Mouse (Mus musculus): Measurements from ENCODE around the gene Islr2. TPM values are rescaled to one million over a fixed set of nuclear protein-coding genes. Genes with fewer than 3 reads are reported as not detected.

Islr2 gene
- polyA plus RNA-seq, 1 experiment from 2014 or later = 5.4 TPM

DNA sequence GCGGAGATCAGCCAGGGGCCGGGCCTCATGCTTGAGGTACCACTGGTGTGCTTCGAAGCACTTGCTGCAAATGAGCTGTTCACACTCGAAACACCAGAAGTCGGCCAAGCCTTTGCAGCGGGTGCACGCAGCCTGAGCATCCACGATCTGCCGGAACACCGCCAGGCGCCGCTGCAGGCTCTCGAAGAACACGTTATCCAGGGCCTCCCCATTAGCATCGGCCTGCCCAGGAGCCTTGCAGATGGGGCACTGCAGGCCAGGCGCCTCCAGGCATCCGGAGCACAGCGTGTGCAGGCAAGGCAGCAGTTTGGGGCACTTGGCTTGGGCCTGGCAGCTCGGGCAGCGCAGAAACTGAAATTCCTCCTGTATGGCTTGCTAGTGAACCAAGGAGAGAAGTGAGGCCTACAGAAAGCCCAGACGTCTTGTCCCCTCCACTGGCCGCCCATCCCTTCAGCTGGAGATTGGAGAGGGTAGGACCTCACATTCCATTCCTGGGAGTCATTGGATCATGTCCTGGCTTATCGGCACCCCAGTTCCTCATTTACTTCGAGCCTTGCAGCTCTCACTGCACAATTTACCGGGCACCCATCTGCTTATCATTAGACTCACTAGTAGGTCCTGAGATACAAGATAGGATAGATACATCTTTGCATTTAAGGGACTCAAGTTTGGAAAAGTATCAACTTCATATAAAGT, 43.1 kb upstream of the Islr2 start:
- DNase-seq (ENCODE audit: low spot score) (peak; percentile 85), ATAC-seq (replicated peaks; ENCODE audit: insufficient number of reproducible peaks, low FRiP score, low TSS enrichment, low read depth) (peak; percentile 79; the same call in 1 of the 2 replicates)
- Histone ChIP-seq H3K4me2 (ENCODE audit: low read depth, low read length) (peak overlapping the region; percentile 48), H3K4me3 (ENCODE audit: low read depth, low read length) (peak overlapping the region; percentile 28), H3K27ac (replicated peaks; ENCODE audit: low read depth, low read length) (peak overlapping the region; percentile 47), H3K9ac (replicated peaks; ENCODE audit: low read length) (peak overlapping the region; percentile 60), H3K27me3 (ENCODE audit: control insufficient read depth, insufficient read depth, low read length) (no peaks in the 10 kb centered on the region), H3K4me1 (ENCODE audit: control insufficient read depth, insufficient read depth, low read length) (peaks cover 7% of the 10 kb centered on the region), H3K9me3 (replicated peaks; ENCODE audit: control insufficient read depth, low read length) (no peaks in the 10 kb centered on the region), H3K36me3 (replicated peaks; ENCODE audit: control insufficient read depth, insufficient read depth, low read depth, low read length) (no peaks in the 10 kb centered on the region)
- 8% methylated on average over 25 of the region's 25 CpGs for WGBS

DNA sequence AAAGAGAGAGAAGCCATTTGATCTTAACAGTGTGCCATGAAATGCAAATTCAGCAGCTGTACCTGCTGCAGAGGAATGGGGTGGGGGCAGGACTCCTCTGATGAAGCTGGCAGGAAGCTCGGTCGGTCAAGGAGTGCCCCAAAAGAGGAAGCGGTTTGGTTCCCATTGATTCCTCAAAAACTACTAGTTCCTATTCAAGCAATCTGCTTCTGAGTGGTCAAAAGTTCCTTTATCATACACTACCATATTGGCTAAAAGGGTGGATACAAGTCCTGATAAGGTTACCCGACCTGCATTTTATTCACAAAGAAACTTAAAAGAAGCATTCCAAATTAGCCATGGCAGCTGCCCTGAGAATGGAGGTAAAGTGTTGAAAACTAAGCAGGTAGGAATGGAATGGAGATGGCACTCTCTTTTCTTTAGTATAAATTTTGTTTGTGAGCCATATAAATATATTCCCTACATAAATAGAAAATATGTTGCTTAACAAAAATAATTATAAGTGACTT, 42.0 kb upstream of the Islr2 start:
- Histone ChIP-seq H3K4me2 (ENCODE audit: low read depth, low read length) (no peak overlapping the region), H3K27ac (replicated peaks; ENCODE audit: low read depth, low read length) (no peak overlapping the region), H3K9ac (replicated peaks; ENCODE audit: low read length) (no peak overlapping the region), H3K27me3 (ENCODE audit: control insufficient read depth, insufficient read depth, low read length) (no peaks in the 10 kb centered on the region), H3K4me1 (ENCODE audit: control insufficient read depth, insufficient read depth, low read length) (peaks cover 7% of the 10 kb centered on the region), H3K4me3 (ENCODE audit: low read depth, low read length) (no peak overlapping the region), H3K9me3 (replicated peaks; ENCODE audit: control insufficient read depth, low read length) (no peaks in the 10 kb centered on the region), H3K36me3 (replicated peaks; ENCODE audit: control insufficient read depth, insufficient read depth, low read depth, low read length) (no peaks in the 10 kb centered on the region)
- whole genome bisulfite sequencing = 74% methylated on average over 4 of the region's 4 CpGs
- DNase-seq (ENCODE audit: low spot score) (no peak), ATAC-seq (replicated peaks; ENCODE audit: insufficient number of reproducible peaks, low FRiP score, low TSS enrichment, low read depth) (no peak)

GRCm38 (mm10) chr9:58243696-58244095, 39.6 kb upstream of the Islr2 start:
- H3K9ac ChIP-seq (replicated peaks; ENCODE audit: low read length) = no peak overlapping the region
- no peak overlapping the region for H3K4me3 ChIP-seq (ENCODE audit: low read depth, low read length)
- H3K4me1 ChIP-seq (ENCODE audit: control insufficient read depth, insufficient read depth, low read length) = peaks cover 7% of the 10 kb centered on the region
- H3K27me3 ChIP-seq (ENCODE audit: control insufficient read depth, insufficient read depth, low read length) = no peaks in the 10 kb centered on the region
- DNase-seq (ENCODE audit: low spot score) (no peak), ATAC-seq (replicated peaks; ENCODE audit: insufficient number of reproducible peaks, low FRiP score, low TSS enrichment, low read depth) (no peak)
- no peak overlapping the region for H3K4me2 ChIP-seq (ENCODE audit: low read depth, low read length)
- WGBS = 86% methylated on average over 6 of the region's 6 CpGs
- H3K27ac ChIP-seq (replicated peaks; ENCODE audit: low read depth, low read length) = no peak overlapping the region
- H3K36me3 ChIP-seq (replicated peaks; ENCODE audit: control insufficient read depth, insufficient read depth, low read depth, low read length) = no peaks in the 10 kb centered on the region
- H3K9me3 ChIP-seq (replicated peaks; ENCODE audit: control insufficient read depth, low read length) = no peaks in the 10 kb centered on the region

DNA sequence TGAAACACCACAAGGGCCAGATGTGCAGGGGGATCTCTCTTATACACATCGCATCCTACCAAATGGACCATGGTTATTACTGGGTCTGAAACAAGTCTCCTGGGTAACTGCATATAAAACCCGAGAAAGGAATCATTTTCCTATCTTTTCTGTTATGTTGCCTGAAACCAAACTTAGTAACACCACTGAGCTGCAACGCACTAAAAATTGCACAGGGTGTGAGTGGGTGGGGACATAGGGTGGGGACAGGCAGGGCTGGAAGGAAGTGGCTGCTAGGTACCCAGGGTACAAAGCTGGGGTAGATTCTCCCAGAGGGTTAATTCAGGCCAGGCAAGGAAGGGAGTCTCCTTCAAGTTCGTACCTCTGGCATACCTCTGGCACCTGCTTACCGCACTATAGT, 38.6 kb upstream of the Islr2 start:
- no peaks in the 10 kb centered on the region for H3K9me3 ChIP-seq (replicated peaks; ENCODE audit: control insufficient read depth, low read length)
- H3K4me2 ChIP-seq (ENCODE audit: low read depth, low read length) = no peak overlapping the region
- no peak for ATAC-seq (replicated peaks; ENCODE audit: insufficient number of reproducible peaks, low FRiP score, low TSS enrichment, low read depth)
- no peak overlapping the region for H3K27ac ChIP-seq (replicated peaks; ENCODE audit: low read depth, low read length)
- no peaks in the 10 kb centered on the region for H3K27me3 ChIP-seq (ENCODE audit: control insufficient read depth, insufficient read depth, low read length)
- no peak overlapping the region for H3K4me3 ChIP-seq (ENCODE audit: low read depth, low read length)
- H3K36me3 ChIP-seq (replicated peaks; ENCODE audit: control insufficient read depth, insufficient read depth, low read depth, low read length) = no peaks in the 10 kb centered on the region
- DNase-seq (ENCODE audit: low spot score) = no peak
- H3K9ac ChIP-seq (replicated peaks; ENCODE audit: low read length) = no peak overlapping the region
- WGBS = 87% methylated on average over 5 of the region's 5 CpGs
- peaks cover 7% of the 10 kb centered on the region; the same call in 1 of the 2 replicates for H3K4me1 ChIP-seq (ENCODE audit: control insufficient read depth, insufficient read depth, low read length)

GRCm38 (mm10) chr9:58241780-58242485, 37.8 kb upstream of the Islr2 start:
- Histone ChIP-seq H3K36me3 (replicated peaks; ENCODE audit: control insufficient read depth, insufficient read depth, low read depth, low read length) (no peaks in the 10 kb centered on the region), H3K27me3 (ENCODE audit: control insufficient read depth, insufficient read depth, low read length) (no peaks in the 10 kb centered on the region), H3K9me3 (replicated peaks; ENCODE audit: control insufficient read depth, low read length) (no peaks in the 10 kb centered on the region), H3K4me1 (ENCODE audit: control insufficient read depth, insufficient read depth, low read length) (peaks cover 1% of the 10 kb centered on the region; the same call in 1 of the 2 replicates), H3K4me3 (ENCODE audit: low read depth, low read length) (no peak overlapping the region), H3K4me2 (ENCODE audit: low read depth, low read length) (no peak overlapping the region), H3K9ac (replicated peaks; ENCODE audit: low read length) (no peak overlapping the region), H3K27ac (replicated peaks; ENCODE audit: low read depth, low read length) (no peak overlapping the region)
- ATAC-seq (replicated peaks; ENCODE audit: insufficient number of reproducible peaks, low FRiP score, low TSS enrichment, low read depth) (no peak), DNase-seq (ENCODE audit: low spot score) (peak; percentile 63)
- 61% methylated on average over 9 of the region's 9 CpGs for WGBS

- H3K9ac ChIP-seq (replicated peaks; ENCODE audit: low read length) = no peak overlapping the region
- no peak overlapping the region for H3K27ac ChIP-seq (replicated peaks; ENCODE audit: low read depth, low read length)
- DNase-seq (ENCODE audit: low spot score) (no peak), ATAC-seq (replicated peaks; ENCODE audit: insufficient number of reproducible peaks, low FRiP score, low TSS enrichment, low read depth) (no peak)
- no peaks in the 10 kb centered on the region for H3K4me1 ChIP-seq (ENCODE audit: control insufficient read depth, insufficient read depth, low read length)
- no peak overlapping the region for H3K4me3 ChIP-seq (ENCODE audit: low read depth, low read length)
- H3K9me3 ChIP-seq (replicated peaks; ENCODE audit: control insufficient read depth, low read length) = no peaks in the 10 kb centered on the region
- H3K27me3 ChIP-seq (ENCODE audit: control insufficient read depth, insufficient read depth, low read length) = no peaks in the 10 kb centered on the region
- 98% methylated on average over 28 of the region's 28 CpGs for WGBS
- H3K4me2 ChIP-seq (ENCODE audit: low read depth, low read length) = no peak overlapping the region
- H3K36me3 ChIP-seq (replicated peaks; ENCODE audit: control insufficient read depth, insufficient read depth, low read depth, low read length) = no peaks in the 10 kb centered on the region
Measured at GRCm38 (mm10) chr9:58234502-58235015, 30.4 kb upstream of the Islr2 start.

DNA sequence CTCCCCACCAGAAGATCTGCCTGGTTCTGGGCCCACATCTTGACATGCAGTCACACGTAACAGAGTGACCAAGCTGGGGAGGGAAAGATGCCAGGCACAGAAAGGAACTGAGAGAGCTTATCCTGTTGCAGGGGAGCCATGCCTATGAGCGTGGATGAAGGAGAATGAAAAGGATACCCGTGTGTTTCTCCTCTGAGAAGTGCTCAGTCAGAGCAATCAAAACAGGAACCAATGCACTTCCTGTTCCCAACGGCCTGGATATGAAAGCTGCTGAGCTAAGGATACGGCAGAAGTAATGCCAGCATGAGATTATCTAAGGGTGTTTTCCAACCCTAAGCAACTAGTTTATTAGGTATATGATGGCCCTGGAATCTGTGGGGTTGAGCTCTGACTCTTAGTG, 28.3 kb upstream of the Islr2 start:
- DNase-seq (ENCODE audit: low spot score) = no peak
- Histone ChIP-seq H3K4me3 (ENCODE audit: low read depth, low read length) (no peak overlapping the region), H3K4me1 (ENCODE audit: control insufficient read depth, insufficient read depth, low read length) (no peaks in the 10 kb centered on the region), H3K9me3 (replicated peaks; ENCODE audit: control insufficient read depth, low read length) (no peaks in the 10 kb centered on the region), H3K27me3 (ENCODE audit: control insufficient read depth, insufficient read depth, low read length) (no peaks in the 10 kb centered on the region), H3K4me2 (ENCODE audit: low read depth, low read length) (no peak overlapping the region), H3K9ac (replicated peaks; ENCODE audit: low read length) (no peak overlapping the region), H3K36me3 (replicated peaks; ENCODE audit: control insufficient read depth, insufficient read depth, low read depth, low read length) (no peaks in the 10 kb centered on the region), H3K27ac (replicated peaks; ENCODE audit: low read depth, low read length) (no peak overlapping the region; the same call in 1 of the 2 replicates)
- ATAC-seq (replicated peaks; ENCODE audit: insufficient number of reproducible peaks, low FRiP score, low TSS enrichment, low read depth) = no peak
- WGBS = 37% methylated on average over 5 of the region's 5 CpGs

GRCm38 (mm10) chr9:58231746-58232145, 27.6 kb upstream of the Islr2 start:
- H3K36me3 ChIP-seq (replicated peaks; ENCODE audit: control insufficient read depth, insufficient read depth, low read depth, low read length) = no peaks in the 10 kb centered on the region
- no peak overlapping the region for H3K4me2 ChIP-seq (ENCODE audit: low read depth, low read length)
- H3K9ac ChIP-seq (replicated peaks; ENCODE audit: low read length) = no peak overlapping the region
- no peaks in the 10 kb centered on the region for H3K9me3 ChIP-seq (replicated peaks; ENCODE audit: control insufficient read depth, low read length)
- DNase-seq (ENCODE audit: low spot score) (no peak), ATAC-seq (replicated peaks; ENCODE audit: insufficient number of reproducible peaks, low FRiP score, low TSS enrichment, low read depth) (no peak; the same call in 1 of the 2 replicates)
- no peak overlapping the region; the same call in 1 of the 2 replicates for H3K27ac ChIP-seq (replicated peaks; ENCODE audit: low read depth, low read length)
- 36% methylated on average over 6 of the region's 6 CpGs for WGBS
- no peaks in the 10 kb centered on the region for H3K4me1 ChIP-seq (ENCODE audit: control insufficient read depth, insufficient read depth, low read length)
- H3K27me3 ChIP-seq (ENCODE audit: control insufficient read depth, insufficient read depth, low read length) = no peaks in the 10 kb centered on the region
- H3K4me3 ChIP-seq (ENCODE audit: low read depth, low read length) = no peak overlapping the region

Measured in embryonic facial prominence, embryonic 11.5 days (tissue).